Mouse (Mus musculus): Measurements from ENCODE around the gene Mcidas.
A peak's percentile ranks its signal among the peaks of the same experiment; 100 is the strongest.

Mcidas gene

DNA sequence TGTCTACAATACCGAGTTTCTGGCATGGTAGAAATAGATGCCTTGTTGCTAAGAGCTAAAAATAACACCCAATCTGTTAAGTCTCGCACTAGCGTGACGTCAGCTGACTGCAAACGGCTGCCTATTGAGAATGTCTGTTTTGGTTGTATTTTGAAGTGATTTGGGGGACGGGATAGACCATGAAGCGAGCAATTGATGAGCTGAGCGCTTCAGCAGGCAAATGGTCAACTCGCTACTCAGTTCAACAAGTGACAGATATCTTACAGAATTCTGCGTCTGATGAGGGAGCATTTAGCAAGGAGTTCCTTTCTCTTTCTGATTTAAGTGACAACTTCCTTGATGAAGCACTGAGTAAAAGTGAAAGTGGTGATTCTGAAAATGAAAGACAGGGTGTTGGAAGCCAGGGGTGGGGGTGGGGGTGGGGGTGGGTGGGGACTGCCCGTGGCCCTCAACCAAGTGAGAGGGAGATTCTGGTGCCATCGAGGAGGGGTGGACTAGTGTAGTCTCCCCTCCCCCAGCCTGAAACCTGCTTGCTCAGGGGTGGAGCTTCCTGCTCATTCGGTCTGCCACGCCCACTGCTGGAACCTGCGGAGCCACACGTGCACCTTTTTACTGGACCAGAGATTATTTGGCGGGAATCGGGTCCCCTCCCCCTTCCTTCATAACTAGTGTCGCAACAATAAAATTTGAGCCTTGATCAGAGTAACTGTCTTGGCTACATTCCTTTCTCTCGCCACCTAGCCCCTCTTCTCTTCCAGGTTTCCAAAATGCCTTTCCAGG, 19.7 kb downstream of the Mcidas start:
- peak; percentile 56 for DNase-seq (ENCODE audit: low spot score)

DNA sequence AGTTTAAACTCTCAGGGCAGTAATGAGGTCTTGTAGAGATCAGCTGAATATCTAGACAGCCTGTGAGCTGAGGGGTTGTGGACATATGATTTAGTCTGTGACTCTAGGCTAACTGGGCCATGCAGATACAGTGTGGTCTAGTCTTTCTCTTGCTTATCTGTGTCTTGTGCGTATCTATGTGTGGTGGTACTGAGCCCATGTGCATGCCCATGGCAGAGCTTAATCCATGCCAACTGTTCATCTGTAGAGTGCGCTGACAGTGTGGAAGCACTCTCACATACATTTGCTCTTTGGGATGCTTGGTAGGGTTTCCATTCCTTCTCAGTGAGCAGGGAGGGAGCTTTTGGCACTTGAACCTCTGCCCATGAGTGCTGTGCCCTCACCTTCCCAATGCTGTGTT, 27.9 kb downstream of the Mcidas start:
- no peak for DNase-seq (ENCODE audit: low spot score)

DNA sequence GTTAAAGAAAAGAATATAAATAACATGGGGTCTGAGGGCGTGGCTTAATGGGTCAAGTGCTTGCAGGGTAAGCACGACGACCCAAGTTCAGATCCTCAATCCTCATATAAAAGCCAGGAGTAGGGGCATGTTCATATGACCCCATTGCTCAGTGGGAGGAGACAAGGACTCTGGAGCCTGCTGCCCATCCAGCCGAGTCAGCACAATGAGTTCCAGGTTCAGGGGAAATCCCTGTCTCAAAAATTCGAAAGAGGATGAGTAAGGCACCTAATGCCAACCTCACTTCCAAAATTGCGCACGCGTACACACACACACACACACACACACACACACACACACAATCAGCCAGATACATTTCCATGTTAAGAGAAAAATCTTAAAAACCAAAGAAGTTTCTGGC, 28.8 kb downstream of the Mcidas start:
- DNase-seq (ENCODE audit: low spot score) = no peak

DNA sequence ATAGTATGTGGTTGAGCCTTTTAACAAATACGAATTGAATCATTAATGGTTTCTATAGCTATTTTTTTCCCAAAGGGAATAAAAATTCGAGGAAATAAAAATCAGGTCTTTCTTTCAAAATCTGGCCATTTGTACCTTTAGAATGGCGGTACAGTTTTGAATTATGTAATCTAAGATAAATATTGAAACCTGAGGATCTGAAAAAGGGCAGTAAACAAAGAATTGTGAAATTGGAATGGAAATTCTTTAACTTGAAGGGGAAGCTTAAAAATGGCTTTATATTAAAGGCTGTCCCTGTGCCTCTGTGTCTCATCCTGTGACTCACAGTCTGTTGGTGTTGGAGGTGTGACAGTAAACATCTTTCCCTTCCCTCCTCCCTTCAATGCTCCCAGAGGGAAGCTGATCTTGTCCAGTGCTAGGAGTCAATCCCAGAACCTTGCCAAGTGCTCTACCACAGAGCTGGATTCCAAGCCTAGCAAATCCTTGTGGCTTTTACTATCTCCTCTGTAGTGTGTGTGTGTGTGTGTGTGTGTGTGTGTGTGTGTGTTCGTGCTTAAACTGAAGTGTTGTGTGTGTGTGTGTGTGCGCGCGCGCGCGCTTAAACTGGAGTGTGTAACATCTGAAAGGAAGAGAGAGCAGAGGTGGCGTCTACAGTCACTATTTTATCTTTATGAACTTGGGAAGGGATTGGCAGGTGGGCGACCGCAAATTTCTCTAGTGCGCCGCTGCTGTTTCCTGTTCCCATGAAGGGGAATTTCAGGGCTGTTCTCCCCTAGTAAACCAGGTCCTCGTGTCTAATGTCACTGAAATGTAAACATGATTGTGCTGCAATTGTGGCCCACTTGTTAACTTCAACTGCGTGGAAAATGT, 29.9 kb downstream of the Mcidas start:
- peak; percentile 20 for DNase-seq (ENCODE audit: low spot score)

DNA sequence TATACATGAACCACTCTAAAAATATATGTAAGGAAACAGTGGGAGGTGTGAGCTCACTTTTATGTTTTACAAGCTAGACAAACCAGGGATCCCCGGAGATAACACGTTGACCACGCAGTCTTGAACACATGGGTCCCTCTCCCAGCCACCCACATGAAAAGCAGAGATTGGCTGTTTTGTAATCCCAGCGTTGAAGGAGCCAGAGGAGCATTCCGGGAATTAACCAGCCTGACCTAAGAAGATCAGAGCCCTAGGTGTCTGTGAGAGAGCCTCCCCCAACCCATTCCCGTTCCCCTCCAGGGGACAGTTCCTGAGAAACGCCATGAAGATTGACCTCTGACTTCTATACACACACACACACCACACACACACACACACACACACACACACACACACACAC, 37.7 kb downstream of the Mcidas start:
- DNase-seq (ENCODE audit: low spot score) = no peak

DNA sequence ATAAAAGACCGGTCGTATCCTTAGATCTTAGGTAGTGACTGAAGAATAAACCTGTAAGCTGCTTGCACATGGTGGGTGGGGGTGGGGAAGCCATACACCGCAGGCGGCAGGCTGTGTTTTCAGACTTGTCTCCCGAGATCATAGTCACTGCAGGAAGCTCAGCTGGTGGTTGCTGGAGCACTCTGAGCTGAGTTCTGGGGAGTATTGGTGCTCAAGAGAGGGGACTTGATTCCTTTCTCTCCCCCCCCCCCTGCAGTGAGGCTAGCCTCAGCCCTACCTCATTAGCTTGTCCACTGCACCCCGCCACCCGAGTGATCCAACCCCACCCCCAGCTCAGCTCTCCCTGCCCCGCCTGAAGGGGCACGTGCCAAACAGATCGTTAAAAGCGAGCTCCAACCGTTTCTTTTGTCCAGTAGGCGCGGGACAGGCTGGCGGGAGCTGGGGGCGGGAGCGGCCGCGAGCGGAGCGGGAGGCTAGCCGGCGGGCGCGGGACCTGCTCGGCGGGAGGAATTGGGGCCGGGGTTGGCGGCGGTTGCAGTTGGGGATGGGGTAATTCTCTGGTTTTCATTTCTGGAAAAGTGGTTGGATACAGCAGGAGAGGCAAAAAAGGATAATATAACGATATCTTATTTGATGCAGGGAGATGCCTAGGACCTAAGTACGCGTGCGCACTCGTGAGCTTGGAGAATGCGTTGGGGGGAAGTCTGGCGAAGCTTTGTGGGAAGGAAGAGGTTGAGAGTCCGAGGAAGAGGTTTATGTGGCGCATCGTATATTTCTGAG, 38.3 kb downstream of the Mcidas start:
- DNase-seq (ENCODE audit: low spot score) = peak; percentile 48

DNA sequence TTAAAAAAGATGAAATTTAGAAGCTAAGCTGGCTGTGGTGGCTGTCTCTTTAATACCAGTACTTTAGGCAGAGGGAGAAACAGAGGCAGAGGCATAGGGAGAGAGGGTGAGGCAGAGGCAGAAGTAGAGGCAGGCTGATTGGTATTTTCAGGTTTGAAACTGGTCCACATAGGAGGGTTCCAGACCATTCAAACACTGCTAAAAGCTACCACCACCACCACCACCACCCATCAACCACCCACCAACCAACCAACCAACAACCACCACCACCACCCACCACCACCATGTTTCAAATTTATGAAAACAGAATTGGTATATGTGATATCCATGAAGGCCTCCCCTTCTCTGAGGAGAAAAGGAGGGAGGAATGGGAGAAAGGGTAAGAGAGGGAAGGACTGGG, 39.2 kb downstream of the Mcidas start:
- DNase-seq (ENCODE audit: low spot score) = no peak

DNA sequence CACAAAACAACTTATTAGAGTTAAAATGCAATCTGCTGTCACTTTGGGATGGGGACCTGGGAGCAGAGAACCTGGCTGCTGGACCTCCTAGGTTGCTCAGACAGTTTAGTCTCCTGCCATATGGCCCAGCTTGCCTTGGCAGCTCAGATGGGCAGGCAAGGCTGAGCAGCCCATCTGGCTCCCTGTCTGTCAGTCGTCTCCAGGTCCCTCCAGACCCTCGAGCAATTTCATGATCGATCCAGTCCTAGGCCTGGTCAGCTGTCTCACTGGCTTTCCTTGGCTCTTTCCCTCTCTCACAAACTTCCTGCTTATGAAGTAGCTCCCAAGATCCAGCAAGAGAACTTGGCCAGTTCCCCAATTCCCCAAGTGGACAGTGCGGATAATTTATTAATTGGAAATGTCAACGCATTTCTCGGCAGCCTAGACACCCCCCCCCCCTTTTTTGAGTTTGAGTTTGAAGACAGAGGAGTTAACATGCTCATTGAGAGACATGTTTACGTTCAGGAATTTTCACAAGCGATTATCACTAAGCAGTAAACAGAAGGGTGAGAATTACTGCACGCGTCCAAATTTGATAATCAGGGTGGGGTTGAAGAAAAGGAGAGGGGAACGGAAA, 40.7 kb downstream of the Mcidas start:
- DNase-seq (ENCODE audit: low spot score) = no peak

DNA sequence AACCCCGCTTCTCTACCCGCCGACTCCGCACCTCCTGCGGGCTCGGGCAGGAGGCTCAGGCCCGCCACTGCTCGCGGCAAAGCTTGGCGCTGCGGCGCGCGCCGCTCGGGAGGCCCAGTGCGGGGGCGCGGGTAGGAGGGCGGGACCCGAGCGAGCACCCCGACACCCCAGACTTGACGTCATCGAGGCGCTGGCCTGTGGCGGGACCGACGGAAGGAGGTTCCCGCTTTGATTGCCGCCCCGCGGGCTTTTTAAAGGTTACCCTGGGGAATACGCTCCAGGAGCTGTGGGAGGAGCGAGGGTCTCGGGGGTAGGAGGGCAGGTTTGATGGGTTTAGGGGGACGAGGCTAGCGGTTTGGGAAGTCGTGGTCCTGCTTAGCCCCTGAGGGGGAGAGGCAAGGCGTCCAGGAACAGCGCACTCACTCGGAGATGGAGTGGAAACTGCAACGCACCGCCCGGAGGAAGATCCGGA, 41.3 kb downstream of the Mcidas start, which contains the start of gene Cdc20b:
Gene Cdc20b, plus strand, starts transcription at position 162 of the 472 bp plus-strand sequence.
- peak; percentile 83 for DNase-seq (ENCODE audit: low spot score)

DNA sequence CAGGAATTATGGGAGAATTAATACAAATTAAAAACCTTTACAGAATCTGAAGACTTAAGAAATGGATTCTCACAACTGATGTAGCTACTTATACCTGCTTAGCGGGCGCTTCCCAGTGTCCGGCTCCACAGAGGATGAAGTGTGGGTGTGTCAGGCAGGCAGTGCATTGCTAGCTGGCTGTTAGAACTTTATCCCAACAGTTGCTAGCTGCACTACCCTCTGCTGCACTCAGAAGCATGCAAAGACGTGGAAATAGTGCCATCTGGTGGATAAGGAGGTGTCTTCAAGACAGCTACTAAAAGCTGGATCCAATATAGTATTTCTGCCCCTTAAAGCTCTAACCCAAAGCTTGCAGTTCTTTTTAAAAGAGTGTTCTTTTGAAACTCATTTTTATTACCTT, 42.2 kb downstream of the Mcidas start:
- DNase-seq (ENCODE audit: low spot score) = peak; percentile 78

DNA sequence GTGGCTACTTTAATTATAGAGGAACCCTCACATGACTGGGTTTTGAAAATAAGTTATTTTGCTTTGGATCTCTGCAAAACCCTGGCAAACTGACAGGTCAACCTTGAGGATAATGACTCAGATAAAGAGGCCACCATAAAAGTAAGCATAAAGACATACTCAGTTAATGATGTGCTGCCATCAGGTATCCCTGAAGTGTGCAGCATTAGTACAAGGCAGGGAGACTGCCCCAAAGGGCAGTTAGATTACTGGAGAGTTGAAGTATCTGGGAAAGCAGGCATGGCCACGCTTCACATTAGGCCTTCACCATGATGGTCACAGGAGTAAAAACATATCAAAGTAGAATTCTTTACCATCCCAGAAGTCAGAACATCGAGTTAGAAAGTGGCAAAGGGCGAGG, 51.2 kb downstream of the Mcidas start:
- DNase-seq (ENCODE audit: low spot score) = no peak

DNA sequence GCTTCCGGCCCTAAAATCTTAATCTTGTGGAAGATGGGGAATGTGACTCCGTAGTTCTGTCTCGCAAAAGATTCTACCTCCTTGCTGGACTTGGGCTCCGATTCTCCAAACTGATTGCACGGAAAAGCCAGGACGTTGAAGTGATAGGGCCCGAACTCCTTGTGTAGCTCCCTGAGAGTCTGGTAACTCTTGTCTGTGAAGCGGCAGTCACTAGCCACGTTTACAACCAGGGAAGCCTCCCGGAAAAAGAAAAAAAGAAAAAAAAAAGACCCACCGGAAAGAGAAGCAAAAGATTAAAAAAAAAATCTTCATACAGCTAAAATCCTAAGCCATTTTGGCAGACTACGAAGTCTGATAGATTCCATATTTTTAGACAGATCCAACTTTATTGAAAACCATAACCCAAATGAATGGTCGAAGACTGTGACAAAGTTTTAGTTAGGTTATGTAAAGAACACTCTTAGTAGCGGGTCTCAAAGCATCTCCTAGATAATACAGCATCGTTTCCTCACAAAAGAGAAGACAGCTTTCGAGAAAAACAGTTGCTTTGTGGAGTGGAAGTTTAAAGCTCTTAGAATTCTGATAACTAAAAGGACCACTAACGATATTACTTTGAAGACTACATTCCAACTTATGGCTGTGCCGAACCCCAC, 51.9 kb downstream of the Mcidas start:
- no peak for DNase-seq (ENCODE audit: low spot score)

DNA sequence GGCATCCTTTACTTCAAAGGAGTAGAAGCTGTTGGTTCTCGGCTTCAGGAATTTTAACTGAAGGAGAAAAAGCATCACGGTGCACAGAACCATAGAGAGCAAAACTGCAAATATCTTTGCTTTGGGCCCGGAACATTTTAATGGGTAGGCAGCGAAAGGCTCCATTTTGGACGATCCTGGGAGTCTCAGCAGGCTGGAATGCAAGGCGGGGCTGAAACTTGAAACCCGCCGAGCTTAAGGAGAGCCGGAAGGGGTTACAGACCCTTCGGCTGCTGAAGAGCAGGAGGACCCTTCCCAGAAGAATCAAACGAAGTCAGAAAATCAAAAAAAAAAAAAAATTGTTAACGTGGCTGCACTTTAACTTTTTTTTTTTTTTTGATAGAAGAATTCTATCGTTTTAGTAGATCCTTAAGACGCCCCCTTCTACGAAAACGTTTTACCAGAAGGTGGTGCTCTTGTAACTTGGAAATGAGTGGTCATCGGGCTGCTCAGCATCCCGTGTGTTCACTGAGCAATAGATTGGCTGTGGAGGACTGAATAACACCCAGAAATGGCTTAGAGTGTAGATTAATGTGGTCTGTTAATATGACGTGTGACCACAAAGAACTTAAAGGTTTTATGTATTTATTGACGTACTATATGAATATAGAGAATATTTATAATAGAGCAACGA, 52.7 kb downstream of the Mcidas start, which contains the start of gene Gpx8:
Gene Gpx8, minus strand, starts transcription at position 200 of the 673 bp plus-strand sequence.
- DNase-seq (ENCODE audit: low spot score) = peak; percentile 23

DNA sequence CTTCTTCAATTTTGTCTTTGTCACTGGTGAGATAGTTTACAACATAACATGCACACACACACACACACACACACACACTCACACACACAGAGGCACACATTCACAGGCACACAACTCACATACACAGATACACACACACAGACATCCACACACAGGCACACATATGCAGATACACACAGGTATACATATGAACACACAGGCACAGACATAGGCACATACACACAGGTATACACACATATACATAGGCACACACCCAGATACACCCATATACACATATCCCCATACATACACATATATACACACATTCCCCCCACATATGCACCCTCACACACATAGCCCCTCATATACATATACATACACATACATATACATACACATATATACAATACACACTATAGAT, 53.4 kb downstream of the Mcidas start:
- DNase-seq (ENCODE audit: low spot score) = no peak

DNA sequence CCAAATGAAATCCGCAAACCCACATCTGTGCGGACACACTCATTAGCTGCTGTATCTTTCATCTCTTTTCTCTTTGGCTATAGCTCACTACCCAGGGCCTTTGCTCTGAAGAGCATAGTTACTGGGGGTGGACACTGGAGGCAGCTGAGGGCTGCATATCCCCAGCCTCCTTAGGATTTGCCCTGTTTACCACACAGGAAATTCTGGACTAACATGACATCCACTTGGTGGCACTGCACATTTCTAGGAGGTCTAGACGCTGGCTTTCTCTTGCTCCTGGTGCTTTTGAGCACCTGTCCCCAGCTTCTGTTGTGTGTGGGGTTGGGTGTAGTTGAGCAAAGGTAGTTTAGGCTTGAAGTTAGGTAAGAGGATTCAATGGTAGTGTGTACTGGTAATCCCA, 54.0 kb downstream of the Mcidas start:
- no peak for DNase-seq (ENCODE audit: low spot score)
